Mouse (Mus musculus) C2C12 (cell line): ENCODE data around the gene Dhrs3.

Experiments
- CEBPB ChIP-seq: IDR thresholded peaks from one replicate; pipeline ENCODE4 v1.6.1; 2011; ENCODE audit warnings: low read depth, mild to moderate bottlenecking, control low read depth, moderate library complexity
- CTCF ChIP-seq: IDR thresholded peaks from one replicate; pipeline ENCODE4 v1.5.1; 2011; ENCODE audit not compliant: control insufficient read depth, insufficient read depth, insufficient read length
- MYOD1 ChIP-seq: IDR thresholded peaks from one replicate; pipeline ENCODE4 v1.6.1; 2011; ENCODE audit warnings: low read depth; ENCODE audit not compliant: control insufficient read depth, insufficient read length
- USF1 ChIP-seq: IDR thresholded peaks from one replicate; pipeline ENCODE4 v1.6.1; 2011; ENCODE audit warnings: low read depth, mild to moderate bottlenecking, control low read depth, moderate library complexity

- TF ChIP-seq CTCF (no peak), MYOD1 (no peak), CEBPB (no peak), USF1 (no peak)
Observed at GRCm38 (mm10) chr4:144906001-144906889, 13.6 kb downstream of the Dhrs3 start.
